Mouse (Mus musculus): ENCODE data around the gene Paxx. TPM values are rescaled to one million over a fixed set of nuclear protein-coding genes. Genes with fewer than 3 reads are reported as not detected.

Gene Paxx
- total RNA-seq, 2 experiments from 2014 or later: 22.6 to 28.7 TPM

GRCm38 (mm10) chr2:25408908-25409307, 52.0 kb downstream of the Paxx start:
- no peak for DNase-seq

Small RNA genes within 50 kb of the gene (microRNA-seq; reads per million reads assigned to microRNA genes)
- gene Mir3087: 0 to 0.81 reads per million in 2 experiments

Other genes with a start within 250 kb of the Paxx start
- gene Nelfb, start 249.6 kb downstream of the Paxx start, total RNA-seq (2021): 10 to 100 TPM; 40.8 to 45.8 TPM
- not detected for gene Stpg3, start 246.5 kb downstream of the Paxx start, total RNA-seq (2021)
- not detected for gene Fam166a, start 242.3 kb downstream of the Paxx start, total RNA-seq (2021)
- 100 to 1,000 TPM; 289 to 308 TPM for gene Tubb4b, start 236.4 kb downstream of the Paxx start, total RNA-seq (2021)
- gene Slc34a3, start 226.7 kb downstream of the Paxx start, total RNA-seq (2021): not detected
- not detected for gene Rnf224, start 224.3 kb downstream of the Paxx start, total RNA-seq (2021)
- 1 to 10 TPM; 1.5 to 1.7 TPM for gene Rnf208, start 218.8 kb downstream of the Paxx start, total RNA-seq (2021)
- gene Cysrt1, start 218.6 kb downstream of the Paxx start, total RNA-seq (2021): not detected
- gene AL732309.1, start 214.2 kb downstream of the Paxx start, total RNA-seq (2021): 1 to 10 TPM; 1.9 to 2.4 TPM
- gene Tmem203, start 205.7 kb downstream of the Paxx start, total RNA-seq (2021): 10 to 100 TPM; 14.8 to 15.2 TPM
- gene Tprn, start 198.5 kb downstream of the Paxx start, total RNA-seq (2021): 1 to 10 TPM; 7.4 to 7.7 TPM
- 10 to 100 TPM; 38.2 to 42.6 TPM for gene Ssna1, start 188.7 kb downstream of the Paxx start, total RNA-seq (2021)
- gene Anapc2, start 188.6 kb downstream of the Paxx start, total RNA-seq (2021): 10 to 100 TPM; 35.3 to 38.8 TPM
- not detected for gene Tmem210, start 172.9 kb downstream of the Paxx start, total RNA-seq (2021)
- under 1 TPM in 1 of 2 experiments, not detected in 1; 0.23 TPM for gene Lrrc26, start 171.2 kb downstream of the Paxx start, total RNA-seq (2021)
- not detected for gene Grin1, start 141.9 kb downstream of the Paxx start, total RNA-seq (2021)
- gene Man1b1, start 128.8 kb downstream of the Paxx start, total RNA-seq (2021): 10 to 100 TPM; 20.8 to 23.6 TPM
- gene Dpp7, start 104.7 kb downstream of the Paxx start, total RNA-seq (2021): 1 to 10 TPM; 5.9 to 7.0 TPM
- gene Uap1l1, start 95.4 kb downstream of the Paxx start, total RNA-seq (2021): 10 to 100 TPM; 10.3 to 11.8 TPM
- gene Sapcd2, start 88.8 kb downstream of the Paxx start, total RNA-seq (2021): not detected
- gene Entpd2, start 65.2 kb downstream of the Paxx start, total RNA-seq (2021): 10 to 100 TPM; 13.7 to 14.5 TPM
- gene Npdc1, start 61.7 kb downstream of the Paxx start, total RNA-seq (2021): 10 to 100 TPM; 25.7 to 27.9 TPM
- 1 to 10 TPM in 1 of 2 experiments, not detected in 1; 1.1 TPM for gene Fut7, start 37.8 kb downstream of the Paxx start, total RNA-seq (2021)
- 10 to 100 TPM; 41.4 to 43.2 TPM for gene Abca2, start 32.4 kb downstream of the Paxx start, total RNA-seq (2021)
- gene Clic3, start 4.3 kb downstream of the Paxx start, total RNA-seq (2021): 1 to 10 TPM in 1 of 2 experiments, under 1 TPM in 1; 0.82 to 1.7 TPM
- 100 to 1,000 TPM; 450 to 656 TPM for gene Ptgds, start 9.0 kb upstream of the Paxx start, total RNA-seq (2021)
- gene Lcn12, start 32.8 kb upstream of the Paxx start, total RNA-seq (2021): not detected
- gene Fbxw5, start 39.7 kb upstream of the Paxx start, total RNA-seq (2021): 10 to 100 TPM; 82.0 to 93.6 TPM
- gene C8g, start 40.6 kb upstream of the Paxx start, total RNA-seq (2021): 1 to 10 TPM; 1.1 to 2.3 TPM
- gene Traf2, start 85.8 kb upstream of the Paxx start, total RNA-seq (2021): 10 to 100 TPM; 15.7 to 17.6 TPM
- 100 to 1,000 TPM; 223 to 241 TPM for gene Edf1, start 96.8 kb upstream of the Paxx start, total RNA-seq (2021)
- gene Mamdc4, start 113.8 kb upstream of the Paxx start, total RNA-seq (2021): 1 to 10 TPM in 1 of 2 experiments, under 1 TPM in 1; 0.55 to 1.4 TPM
- gene Phpt1, start 114.1 kb upstream of the Paxx start, total RNA-seq (2021): 10 to 100 TPM; 55.9 to 72.5 TPM
- under 1 TPM; 0.10 to 0.46 TPM for gene Ajm1, start 120.7 kb upstream of the Paxx start, total RNA-seq (2021)
- gene Rabl6, start 147.4 kb upstream of the Paxx start, total RNA-seq (2021): 10 to 100 TPM; 63.5 to 63.8 TPM
- gene Ccdc183, start 156.6 kb upstream of the Paxx start, total RNA-seq (2021): not detected
- 10 to 100 TPM; 33.9 to 37.9 TPM for gene Tmem141, start 160.9 kb upstream of the Paxx start, total RNA-seq (2021)
- gene Fcna, start 166.9 kb upstream of the Paxx start, total RNA-seq (2021): 1 to 10 TPM; 7.1 to 8.1 TPM
- under 1 TPM; 0.64 to 0.72 TPM for gene Lcn8, start 192.0 kb upstream of the Paxx start, total RNA-seq (2021)
- not detected for gene Lcn5, start 196.9 kb upstream of the Paxx start, total RNA-seq (2021)
- gene Lcn6, start 215.7 kb upstream of the Paxx start, total RNA-seq (2021): not detected
- gene Lcn10, start 221.6 kb upstream of the Paxx start, total RNA-seq (2021): not detected
- not detected for gene Obp2a, start 238.9 kb upstream of the Paxx start, total RNA-seq (2021)
- 10 to 100 TPM; 16.9 to 18.3 TPM for gene Bmyc, start 245.6 kb upstream of the Paxx start, total RNA-seq (2021)